Mouse (Mus musculus) brain, embryonic 14.5 days (tissue): ENCODE measurements around the gene Zfp692.

Experiments used
- CTCF ChIP-seq: fragments of 200-500 bp; IDR thresholded peaks from 2 replicates; pipeline ENCODE4 v1.5.1; 2012; ENCODE audit warnings: inconsistent platforms, mild to moderate bottlenecking, moderate library complexity, borderline replicate concordance; ENCODE audit not compliant: insufficient read depth, insufficient read length; ENCODE audit errors: extremely low read depth
- POLR2A ChIP-seq: fragments of 200-500 bp; IDR thresholded peaks from 2 replicates; pipeline ENCODE4 v1.6.1; 2012; ENCODE audit warnings: mild to moderate bottlenecking, inconsistent platforms, borderline replicate concordance; ENCODE audit not compliant: poor library complexity, insufficient read depth, insufficient read length, severe bottlenecking; ENCODE audit errors: extremely low read depth

- TF ChIP-seq CTCF (no peak), POLR2A (no peak)
Measured at GRCm38 (mm10) chr11:58331546-58331945, 24.7 kb downstream of the Zfp692 start.
